Mouse (Mus musculus): ENCODE results near the gene Ndufa9.

Gene Ndufa9

GRCm38 (mm10) chr6:126848712-126849704 is at the start of gene Ndufa9:
Gene Ndufa9 (minus strand): TSS chr6:126849136.
- peak; percentile 91 to 95 for DNase-seq (ENCODE audit: low spot score in 2 of 2)

GRCm38 (mm10) chr6:126877118-126877517 is 28.2 kb upstream of the Ndufa9 start:
- DNase-seq (ENCODE audit: low spot score in 2 of 2): no peak

GRCm38 (mm10) chr6:126852881-126853280 is 3.9 kb upstream of the Ndufa9 start, which contains the start of gene Akap3:
Gene Akap3 (plus strand): TSS chr6:126853098.
- no peak for DNase-seq (ENCODE audit: low spot score in 2 of 2)

GRCm38 (mm10) chr6:126836628-126837027 is 12.3 kb downstream of the Ndufa9 start:
- no peak for DNase-seq (ENCODE audit: low spot score in 2 of 2)

- DNase-seq (ENCODE audit: low spot score in 2 of 2): no peak
Observed at GRCm38 (mm10) chr6:126823087-126823486, 25.8 kb downstream of the Ndufa9 start.

- DNase-seq (ENCODE audit: low spot score in 2 of 2): no peak
Observed at GRCm38 (mm10) chr6:126816338-126816737, 32.6 kb downstream of the Ndufa9 start.

- DNase-seq (ENCODE audit: low spot score in 2 of 2): no peak
Observed at GRCm38 (mm10) chr6:126815206-126815750, 33.7 kb downstream of the Ndufa9 start.

GRCm38 (mm10) chr6:126811481-126811880 is 37.5 kb downstream of the Ndufa9 start:
- DNase-seq (ENCODE audit: low spot score in 2 of 2): no peak

- DNase-seq (ENCODE audit: low spot score in 2 of 2): no peak
Observed at GRCm38 (mm10) chr6:126808561-126808960, 40.4 kb downstream of the Ndufa9 start.

- DNase-seq (ENCODE audit: low spot score in 2 of 2): no peak
Observed at GRCm38 (mm10) chr6:126808134-126808533, 40.8 kb downstream of the Ndufa9 start.

- no peak for DNase-seq (ENCODE audit: low spot score in 2 of 2)
Observed at GRCm38 (mm10) chr6:126806783-126807182, 42.2 kb downstream of the Ndufa9 start.

- no peak for DNase-seq (ENCODE audit: low spot score in 2 of 2)
Observed at GRCm38 (mm10) chr6:126802946-126803345, 46.0 kb downstream of the Ndufa9 start.

GRCm38 (mm10) chr6:126794751-126795150 is 54.2 kb downstream of the Ndufa9 start:
- DNase-seq (ENCODE audit: low spot score in 2 of 2): no peak

GRCm38 (mm10) chr6:126793689-126794088 is 55.2 kb downstream of the Ndufa9 start:
- DNase-seq (ENCODE audit: low spot score in 2 of 2): no peak

- no peak for DNase-seq (ENCODE audit: low spot score in 2 of 2)
Observed at GRCm38 (mm10) chr6:126791964-126792363, 57.0 kb downstream of the Ndufa9 start.

- no peak for DNase-seq (ENCODE audit: low spot score in 2 of 2)
Observed at GRCm38 (mm10) chr6:126791488-126791887, 57.4 kb downstream of the Ndufa9 start.

- DNase-seq (ENCODE audit: low spot score in 2 of 2): no peak
Observed at GRCm38 (mm10) chr6:126788863-126789262, 60.1 kb downstream of the Ndufa9 start.

- no peak for DNase-seq (ENCODE audit: low spot score in 2 of 2)
Observed at GRCm38 (mm10) chr6:126784206-126784605, 64.7 kb downstream of the Ndufa9 start.

- DNase-seq (ENCODE audit: low spot score in 2 of 2): no peak
Observed at GRCm38 (mm10) chr6:126783651-126784066, 65.3 kb downstream of the Ndufa9 start.

GRCm38 (mm10) chr6:126783056-126783455 is 65.9 kb downstream of the Ndufa9 start:
- DNase-seq (ENCODE audit: low spot score in 2 of 2): no peak

- no peak for DNase-seq (ENCODE audit: low spot score in 2 of 2)
Observed at GRCm38 (mm10) chr6:126777889-126778288, 71.0 kb downstream of the Ndufa9 start.

GRCm38 (mm10) chr6:126773873-126774272 is 75.1 kb downstream of the Ndufa9 start:
- no peak for DNase-seq (ENCODE audit: low spot score in 2 of 2)

- no peak for DNase-seq (ENCODE audit: low spot score in 2 of 2)
Observed at GRCm38 (mm10) chr6:126772326-126772725, 76.6 kb downstream of the Ndufa9 start.
